Mouse (Mus musculus) induced T-regulatory cell, adult 2 months (primary cell): ENCODE measurements around the gene Plekha8.
A peak's percentile ranks its signal among the peaks of the same experiment; 100 is the strongest.

ENCODE experiments used
- DNase-seq: peaks from one replicate; pipeline ENCODE4 v3.0.0-alpha.2; 2012; ENCODE audit warnings: low read depth

Plekha8 gene

DNA sequence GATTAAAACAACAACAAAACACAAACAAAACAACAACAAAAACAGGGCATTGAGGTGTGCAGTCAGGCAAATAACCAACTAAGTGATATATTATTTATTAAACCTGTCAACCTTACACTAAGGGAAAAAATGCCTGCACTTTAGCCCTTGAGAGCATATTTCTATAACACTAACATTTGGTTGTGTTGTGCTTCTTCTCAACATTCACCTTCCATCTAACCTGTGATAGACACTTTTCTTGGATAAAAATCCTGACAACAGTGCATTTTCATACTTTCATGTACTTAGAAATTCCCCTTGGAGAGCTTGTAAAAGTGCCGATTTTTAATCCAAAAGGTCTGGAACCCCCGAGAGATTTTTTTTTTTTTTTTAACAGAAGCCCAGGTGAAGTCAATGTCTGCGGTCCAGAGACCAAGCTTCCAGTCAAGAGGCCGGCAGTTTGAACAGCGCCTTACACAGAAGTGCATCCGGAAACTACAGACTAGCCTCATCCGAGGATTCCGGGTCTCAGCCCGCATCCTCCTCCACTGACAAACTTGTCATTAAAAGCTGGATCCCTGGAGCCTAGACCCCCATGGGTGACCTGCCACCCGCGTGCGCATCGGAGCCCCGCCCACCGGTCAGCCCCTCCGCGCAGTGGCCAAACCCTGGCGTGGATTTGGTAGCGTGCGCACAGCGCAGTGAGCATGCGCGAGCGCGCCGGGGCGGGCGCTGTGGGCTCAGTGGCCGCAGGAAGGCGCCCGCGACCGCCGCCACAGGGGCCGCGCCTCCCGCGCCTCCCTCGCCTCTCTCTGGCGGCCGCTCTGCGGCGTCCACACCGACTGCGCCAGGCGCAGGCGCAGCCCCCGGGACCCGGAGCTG, at the start of gene Plekha8:
Gene Plekha8 (plus strand): TSS at position 643 of the 861 bp plus-strand sequence.
- DNase-seq, result peak; percentile 76

GRCm38 (mm10) chr6:54548314-54549019, 46.4 kb upstream of the Plekha8 start:
- no peak for DNase-seq

- no peak for DNase-seq
Measured at GRCm38 (mm10) chr6:54549311-54549710, 45.6 kb upstream of the Plekha8 start.

DNA sequence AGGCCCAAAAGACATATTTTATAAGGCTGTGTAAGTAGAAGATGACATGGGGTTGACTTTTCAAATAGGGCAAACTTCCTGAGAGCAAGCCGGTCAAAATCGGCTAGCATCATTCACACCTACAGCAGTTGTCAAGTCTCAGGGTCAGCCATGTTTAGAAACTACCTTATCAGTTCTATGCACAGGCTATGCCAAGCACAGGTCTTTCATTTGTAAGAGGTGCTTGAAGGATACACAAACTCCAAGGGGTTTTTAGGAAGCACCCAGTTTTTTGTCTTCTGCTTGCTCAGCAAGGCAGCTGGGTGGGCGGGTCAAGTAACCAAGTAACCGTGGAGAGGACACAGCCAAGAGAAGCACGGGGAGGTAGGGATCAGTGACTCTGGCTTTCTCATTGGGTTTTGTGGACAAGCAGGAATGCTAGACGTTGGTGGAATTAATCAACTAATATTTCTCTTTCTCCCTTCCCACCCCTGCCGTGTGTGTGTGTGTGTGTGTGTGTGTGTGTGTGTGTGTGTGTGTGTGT, 44.0 kb upstream of the Plekha8 start:
- DNase-seq, result no peak

- no peak for DNase-seq
Measured at GRCm38 (mm10) chr6:54552721-54553413, 42.0 kb upstream of the Plekha8 start.

GRCm38 (mm10) chr6:54553632-54554031, 41.3 kb upstream of the Plekha8 start:
- no peak for DNase-seq

- no peak for DNase-seq
Measured at GRCm38 (mm10) chr6:54554341-54555110, 40.4 kb upstream of the Plekha8 start.

DNA sequence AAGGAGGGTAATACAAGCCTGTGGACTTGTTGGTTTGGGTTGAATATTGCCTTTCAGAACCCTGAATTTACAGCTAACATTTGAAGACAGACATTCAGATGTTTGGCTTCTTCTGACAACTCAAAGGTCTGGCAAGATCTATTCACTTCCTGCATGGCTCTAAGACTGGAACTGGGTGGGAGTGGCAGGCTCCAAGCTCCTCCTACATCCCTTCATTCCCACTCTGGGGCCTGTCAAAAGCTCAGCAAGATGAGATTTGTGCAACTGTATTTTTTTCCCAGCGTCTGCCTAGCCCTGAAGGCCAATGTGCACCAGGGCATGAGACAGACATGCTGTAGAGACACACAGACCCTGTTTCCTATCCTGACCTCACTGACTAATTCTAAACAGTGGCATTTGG, 39.1 kb upstream of the Plekha8 start:
- DNase-seq, result no peak

DNA sequence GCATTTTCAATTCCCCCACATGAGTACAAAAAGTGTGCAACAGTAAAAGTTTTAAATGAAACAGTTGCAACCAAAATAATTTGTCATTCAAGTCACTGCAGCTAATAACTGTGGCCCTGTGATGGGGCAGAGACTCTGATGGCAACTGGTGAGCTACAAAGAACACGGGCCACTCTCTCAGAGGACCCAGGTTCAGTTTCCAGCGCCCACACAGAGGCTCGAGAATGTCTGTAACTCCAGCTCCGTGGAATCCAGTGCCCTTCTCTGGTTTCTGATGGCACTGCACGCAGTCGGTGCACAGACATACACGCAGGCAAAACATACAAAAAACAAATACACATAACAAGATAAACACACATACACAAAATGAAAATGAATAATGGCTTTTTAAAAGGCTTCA, 37.2 kb upstream of the Plekha8 start:
- DNase-seq, result no peak

- no peak for DNase-seq
Measured at GRCm38 (mm10) chr6:54558466-54558865, 36.4 kb upstream of the Plekha8 start.

DNA sequence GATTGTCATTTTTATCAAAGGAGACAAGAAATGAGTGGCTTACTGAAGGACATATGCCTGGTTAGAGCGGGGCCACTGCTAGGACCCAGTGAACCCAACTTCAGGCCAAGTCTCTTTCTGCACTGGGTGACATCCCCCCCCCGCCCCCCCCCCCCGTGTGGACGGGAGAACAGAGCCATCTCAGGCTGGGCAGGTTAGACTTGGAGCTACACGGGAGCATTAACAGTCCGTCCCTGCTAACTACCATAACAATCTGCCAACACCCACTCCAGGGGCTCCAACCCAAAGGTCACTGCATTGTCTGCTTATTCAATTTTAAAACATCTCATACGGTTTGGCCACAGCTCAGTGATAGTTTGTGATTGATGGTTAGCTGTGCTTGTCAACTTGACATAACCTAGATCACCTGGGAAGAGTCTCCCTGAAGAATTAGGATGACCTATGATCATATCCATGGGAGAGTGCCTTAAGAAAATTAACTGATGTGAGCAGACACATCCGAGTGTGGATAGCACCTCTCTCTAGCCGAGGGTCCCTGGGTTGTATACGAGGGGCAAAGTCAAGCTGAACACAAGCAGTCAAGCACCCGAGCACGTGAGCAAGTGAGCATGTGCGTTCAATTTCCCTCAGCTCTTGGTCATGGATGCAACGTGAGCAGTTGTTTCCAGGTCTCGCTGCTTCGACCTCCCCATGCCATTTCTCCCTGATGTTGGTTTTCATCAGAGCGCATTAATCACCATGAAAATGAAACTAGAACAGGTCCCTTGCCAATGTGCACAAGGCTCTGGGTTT, 32.7 kb upstream of the Plekha8 start:
- DNase-seq, result no peak

DNA sequence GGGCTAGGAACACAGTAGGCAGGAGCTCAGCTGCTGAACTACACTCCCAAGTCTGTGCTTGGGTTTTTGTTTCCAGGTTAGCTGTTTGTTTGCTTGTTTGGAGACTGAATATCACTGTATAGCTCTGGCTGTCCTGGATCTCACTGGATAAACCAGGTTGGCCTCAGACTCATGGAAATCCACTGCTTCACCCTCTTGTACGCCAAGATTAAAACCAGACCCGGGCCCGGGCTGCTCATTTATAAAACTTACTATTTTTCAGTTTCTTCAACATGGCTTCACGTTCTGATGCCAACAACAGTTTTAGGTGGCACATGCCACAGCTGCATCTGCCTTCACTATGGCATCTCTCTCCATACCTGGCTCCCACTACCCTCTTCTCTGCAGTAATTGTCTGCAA, 31.4 kb upstream of the Plekha8 start:
- DNase-seq, result no peak

- no peak for DNase-seq
Measured at GRCm38 (mm10) chr6:54564506-54564991, 30.4 kb upstream of the Plekha8 start.

GRCm38 (mm10) chr6:54565012-54565411, 29.9 kb upstream of the Plekha8 start:
- DNase-seq, result no peak

- peak; percentile 3 for DNase-seq
Measured at GRCm38 (mm10) chr6:54565665-54566545, 29.0 kb upstream of the Plekha8 start, which contains the start of gene Scrn1. Gene Scrn1 (minus strand): TSS chr6:54566489.

DNA sequence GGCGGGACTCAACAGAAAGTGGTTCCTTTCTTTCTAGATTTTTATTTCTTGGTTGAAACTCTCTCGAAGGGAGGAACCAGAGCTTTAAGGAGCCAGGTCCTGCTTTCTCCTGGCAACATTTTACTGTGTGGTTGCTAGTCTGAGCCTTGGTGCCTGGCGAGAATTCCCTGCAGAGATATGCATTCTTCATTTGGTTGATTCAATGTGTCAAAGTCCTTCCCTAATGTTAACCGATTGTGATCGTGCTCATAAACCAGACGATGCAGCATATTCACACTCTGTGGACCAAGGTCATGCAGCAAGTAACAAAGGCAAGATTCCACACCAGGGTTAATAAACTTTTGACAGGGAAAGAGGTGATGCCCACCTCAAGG, 28.4 kb upstream of the Plekha8 start:
- no peak for DNase-seq

GRCm38 (mm10) chr6:54569776-54570175, 25.1 kb upstream of the Plekha8 start:
- DNase-seq, result no peak

DNA sequence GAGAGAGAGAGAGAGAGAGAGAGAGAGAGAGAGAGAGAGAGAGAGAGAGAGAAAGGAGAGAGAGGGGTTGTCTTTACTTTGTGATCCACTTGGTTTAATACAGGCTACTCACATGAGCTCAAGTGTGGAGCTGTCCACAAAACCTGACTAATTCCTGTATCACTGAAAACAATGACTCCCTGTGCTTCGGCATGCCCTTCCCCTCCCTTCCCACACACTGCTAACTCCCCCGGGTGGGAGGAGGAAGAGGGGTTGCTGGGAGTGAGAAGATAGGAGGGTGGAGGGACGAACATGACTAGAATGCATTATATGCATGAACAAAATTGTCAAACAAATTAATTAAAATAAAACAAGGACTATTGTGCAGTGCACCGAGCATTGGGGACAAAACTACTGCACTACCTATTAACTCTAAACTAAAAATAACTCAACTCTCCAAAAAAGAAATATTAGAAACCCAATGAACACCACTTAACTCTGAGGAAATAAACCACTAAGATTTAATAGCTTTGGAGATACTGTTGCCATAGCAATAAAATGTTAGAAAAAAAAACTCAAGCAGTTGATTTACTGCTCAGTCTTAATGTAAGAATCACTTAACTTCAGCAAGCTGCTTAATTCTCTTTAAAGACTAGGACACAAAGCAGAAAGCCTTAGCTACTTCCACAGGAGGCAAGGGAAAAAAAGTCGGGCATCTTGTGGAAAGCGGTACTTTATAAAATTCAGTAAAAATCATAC, 21.5 kb upstream of the Plekha8 start:
- DNase-seq, result no peak

DNA sequence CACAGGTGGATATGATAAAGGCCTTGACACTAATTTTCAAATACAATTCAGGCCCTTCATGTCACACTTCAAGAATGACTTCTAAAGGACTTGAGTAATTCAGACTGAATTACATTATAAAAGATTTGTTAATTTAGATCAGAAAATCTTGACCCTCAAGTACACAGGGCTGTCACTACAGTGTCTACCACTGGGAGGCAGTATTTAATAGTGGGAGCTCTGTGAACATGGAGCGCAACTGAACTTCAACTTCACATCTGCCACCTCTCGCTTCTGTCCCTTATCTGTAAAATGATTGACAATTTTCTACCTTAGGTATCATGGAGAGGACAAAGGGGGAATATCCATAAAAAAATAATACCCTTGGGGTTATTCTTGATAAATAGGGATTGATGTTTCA, 8.7 kb upstream of the Plekha8 start:
- peak; percentile 71 for DNase-seq
